Comparison of ENCODE assay signal across 10 mouse cellular contexts in the genomic region with DNA sequence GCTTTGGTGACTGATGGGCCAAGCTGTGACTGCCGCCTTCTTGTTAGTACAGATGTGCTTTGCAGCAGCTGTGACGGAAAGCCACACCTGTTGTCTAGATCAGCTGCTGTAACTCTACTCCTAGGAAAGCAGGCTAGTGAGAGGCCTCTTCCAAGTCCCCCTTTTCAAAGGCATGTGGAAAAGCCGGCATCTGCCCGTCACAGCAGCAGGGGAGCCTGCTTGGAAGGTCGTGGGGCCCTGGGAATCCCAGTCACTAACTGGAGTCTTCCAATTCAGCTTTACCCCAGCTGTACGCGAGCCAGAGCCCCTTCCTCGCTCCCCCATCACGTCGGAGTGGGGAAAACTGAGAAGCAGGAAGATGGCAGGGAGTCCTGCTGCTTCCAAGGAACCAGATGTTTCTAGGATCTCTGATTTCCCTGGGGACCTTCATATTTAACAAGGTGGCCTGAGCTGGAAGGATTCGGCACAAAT. TPM values are rescaled to one million over a fixed set of nuclear protein-coding genes. Genes with fewer than 3 reads are reported as not detected.
DNase-seq lines count a peak whose midpoint lies in the region; ATAC-seq and TF ChIP-seq lines count a peak whose summit lies in the region.
"Had no signal": no experiment of that assay in that cellular context is flagged by ENCODE, and none has a peak within 500 bp of the region (broad histone marks: within the 10 kb centered on the region; RNA-seq: fewer than 3 reads in every experiment).

No protein-coding gene starts in this region.

- 8% methylated on average over 11 of the region's 11 CpGs for WGBS in heart, embryonic 10.5 days
- 5% methylated on average over 11 of the region's 11 CpGs for WGBS in hindbrain, embryonic 14.5 days

- ATAC-seq in hindbrain, embryonic 14.5 days (ENCODE audit: low FRiP score), result peak; percentile 41; the same call in 1 of the 2 replicates

- 0 out of 2 replicates have a peak overlapping the region, but pooled peaks have one; percentile 18 for H3K9ac ChIP-seq in hindbrain, embryonic 14.5 days

- H3K4me2 ChIP-seq in hindbrain, embryonic 14.5 days (replicated peaks), result peak overlapping the region; percentile 64
- H3K4me2 ChIP-seq in myocyte (ENCODE audit: low read depth), result peak overlapping the region; percentile 99

- H3K4me1 ChIP-seq in heart, embryonic 10.5 days, result peaks cover 24% of the 10 kb centered on the region
- H3K4me1 ChIP-seq in hindbrain, embryonic 14.5 days (replicated peaks; ENCODE audit: control insufficient read depth, insufficient read depth, low read length), result peaks cover 2% of the 10 kb centered on the region; the same call in 1 of the 2 replicates

- H3ac ChIP-seq in myocyte (ENCODE audit: control insufficient read depth, insufficient read length), result no peak overlapping the region

- TF ChIP-seq POLR2A in myocyte (IDR thresholded peaks at IDR 0.05; ENCODE audit: insufficient read length, low read depth), result no peak

- peak overlapping the region; percentile 59; the same call in 1 of the 2 replicates for H3K27ac ChIP-seq in heart, embryonic 10.5 days
- H3K27ac ChIP-seq in hindbrain, embryonic 14.5 days, result 0 out of 2 replicates have a peak overlapping the region, but pooled peaks have one; percentile 5
- H3K27ac ChIP-seq: macrophage had no signal

- H3K9me3 ChIP-seq in heart, embryonic 10.5 days, result no peaks in the 10 kb centered on the region
- no peaks in the 10 kb centered on the region for H3K9me3 ChIP-seq in hindbrain, embryonic 14.5 days (ENCODE audit: control insufficient read depth, low read length)

- no peak for DNase-seq in heart, embryonic 10.5 days (ENCODE audit: low spot score)
- DNase-seq in heart, adult 8-10 months (ENCODE audit: low spot score), result no peak
- DNase-seq in embryo, embryonic 11 days, result peak; percentile 65
- DNase-seq in hindbrain, embryonic 14.5 days (ENCODE audit: low spot score), result peak; percentile 54
- no peak for DNase-seq in layer of hippocampus, postnatal 14 days (ENCODE audit: low spot score in 2 of 2)
- no peak for DNase-seq in cerebellum, postnatal 4 days (ENCODE audit: low spot score in 2 of 2)
- DNase-seq in adrenal gland, postnatal 36 days, result no peak
- DNase-seq: kidney, adult 18-20 months had no signal

- H3K27me3 ChIP-seq in heart, embryonic 10.5 days (ENCODE audit: insufficient read depth, poor library complexity, severe bottlenecking), result 0 out of 2 replicates have a peak, but pooled peaks cover 7% of the 10 kb centered on the region
- peaks cover 4% of the 10 kb centered on the region; the same call in 1 of the 2 replicates for H3K27me3 ChIP-seq in hindbrain, embryonic 14.5 days (ENCODE audit: control insufficient read depth, insufficient read depth, low read length)
- H3K27me3 ChIP-seq in myocyte (ENCODE audit: control insufficient read depth, insufficient read depth, insufficient read length), result no peaks in the 10 kb centered on the region

- peak overlapping the region; percentile 57 for H3K4me3 ChIP-seq in heart, embryonic 10.5 days
- peak overlapping the region; percentile 27; the same call in 1 of the 2 replicates for H3K4me3 ChIP-seq in hindbrain, embryonic 14.5 days (replicated peaks; ENCODE audit: low read length)
- peak overlapping the region; percentile 12 for H3K4me3 ChIP-seq in myocyte

- H3K36me3 ChIP-seq in heart, embryonic 10.5 days, result no peaks in the 10 kb centered on the region
- no peaks in the 10 kb centered on the region for H3K36me3 ChIP-seq in hindbrain, embryonic 14.5 days (replicated peaks; ENCODE audit: control insufficient read depth, insufficient read depth)
- H3K36me3 ChIP-seq in myocyte (ENCODE audit: control insufficient read depth, insufficient read depth), result no peaks in the 10 kb centered on the region

- H3K79me2 ChIP-seq in myocyte (ENCODE audit: control insufficient read depth, insufficient read depth), result no peaks in the 10 kb centered on the region

TF ChIP-seq in myocyte, 11 proteins besides CTCF, POLR2A, EP300 and RAD21:
- TF ChIP-seq MYOG (IDR thresholded peaks at IDR 0.05; ENCODE audit: control insufficient read depth in 1 of 3, insufficient read depth in 1 of 3, insufficient read length in 2 of 3, low read depth in 2 of 3) (peak; percentile 78 to 92 (median 92)), MYOD1 (IDR thresholded peaks at IDR 0.05; ENCODE audit: control insufficient read depth in 1 of 3, insufficient read length in 2 of 3, low read depth in 2 of 3) (peak; percentile 91 to 99 (median 96)), TCF3 (IDR thresholded peaks at IDR 0.05; ENCODE audit: insufficient read length, low read depth) (peak; percentile 94), TCF12 (IDR thresholded peaks at IDR 0.05; ENCODE audit: insufficient read depth, poor library complexity, severe bottlenecking) (peak; percentile 96), E2F4 (IDR thresholded peaks at IDR 0.05; ENCODE audit: insufficient read depth) (no peak), MAX (IDR thresholded peaks at IDR 0.05; ENCODE audit: low read depth) (no peak)

RNA-seq across cellular contexts. Expression of gene Csrp1, which starts 21.4 kb away (rescaled TPM):
- 202 and 238 TPM in 2 replicates for polyA plus RNA-seq in heart, embryonic 10.5 days (2016; fragmentation: Nextera tagmentation; extraction: Ambion mirVana)
- total RNA-seq in heart, adult 8-10 months (2022), result 10 to 100 TPM; 36.0 to 45.8 (median 40.9) TPM
- 21.7 and 22.1 TPM in 2 replicates for polyA plus RNA-seq in hindbrain, embryonic 14.5 days (2014; fragmentation: Nextera tagmentation; extraction: Ambion mirVana)
- 219 TPM for polyA plus RNA-seq in myocyte (2012; fragmentation: generic; extraction: Trizol)
- total RNA-seq in layer of hippocampus, postnatal 14 days (2021), result 100 to 1,000 TPM; 150 to 168 TPM
- total RNA-seq in adrenal gland, postnatal 36 days (2021), result 10 to 100 TPM; 73.3 to 99.3 TPM

Comparison
In these comparisons a context has a peak if more than half of its experiments do, and no peak if none do; other contexts are left out.
1. DNase-seq: peak in embryo, embryonic 11 days (single experiment) and hindbrain, embryonic 14.5 days (single experiment); none in heart, embryonic 10.5 days (single experiment), heart, adult 8-10 months (single experiment), layer of hippocampus, postnatal 14 days (0 of 2), cerebellum, postnatal 4 days (0 of 2) and adrenal gland, postnatal 36 days (0 of 2).
2. Peak in every context shown above with its lines, with median percentiles within 50 percentile points of each other: H3K4me3 ChIP-seq.